8 mouse cellular contexts compared by ENCODE assay signal in the genomic region with DNA sequence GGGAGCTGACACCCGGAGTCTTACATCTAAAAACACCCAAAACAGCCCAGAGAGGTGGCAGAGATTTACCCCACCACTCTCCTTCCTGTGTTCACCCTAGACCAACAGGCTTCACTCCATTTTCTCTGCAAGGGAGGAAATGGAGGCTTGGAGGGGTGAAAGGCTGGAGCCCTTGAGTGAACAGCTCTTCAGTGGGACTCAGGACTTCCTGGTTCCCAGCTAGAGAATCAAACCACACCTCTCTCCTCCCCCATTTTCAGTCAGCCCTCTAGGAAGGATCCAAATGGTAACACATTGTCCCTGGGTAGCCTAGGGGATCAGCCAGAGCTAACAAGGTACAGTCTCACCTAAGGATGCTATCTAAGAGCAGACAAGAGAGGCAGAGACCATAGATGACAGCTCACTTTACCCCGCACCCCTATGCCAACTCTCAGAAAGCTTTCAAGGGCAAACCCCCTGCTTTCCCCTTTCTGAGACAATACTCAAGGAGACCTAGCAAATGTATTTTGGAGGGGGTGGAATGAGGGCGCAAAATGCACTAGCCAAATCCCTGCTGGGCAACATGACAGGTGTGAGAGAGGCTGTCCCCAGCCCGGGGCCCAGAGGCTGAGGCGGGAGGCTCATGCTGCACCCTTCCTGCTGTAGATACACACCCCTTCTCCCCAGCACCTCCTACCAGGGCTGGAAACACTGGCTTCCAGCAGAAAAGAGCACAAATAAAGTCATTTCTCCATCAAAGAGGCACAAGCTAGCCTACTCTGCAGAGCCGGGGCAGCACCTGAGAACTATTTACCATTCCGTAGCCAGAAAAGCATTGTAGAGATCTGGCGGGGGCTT. TPM values are rescaled to one million over a fixed set of nuclear protein-coding genes. Genes with fewer than 3 reads are reported as not detected.
DNase-seq lines count a peak whose midpoint lies in the region; ATAC-seq and TF ChIP-seq lines count a peak whose summit lies in the region.

No protein-coding gene starts in this region.

- H3K4me3 ChIP-seq in kidney, embryonic 14.5 days (ENCODE audit: low read length), result peak overlapping the region; percentile 70
- H3K4me3 ChIP-seq in heart, postnatal 0 days (ENCODE audit: low read depth, low read length), result peak overlapping the region; percentile 99
- peak overlapping the region; percentile 99 for H3K4me3 ChIP-seq in stomach, embryonic 14.5 days (ENCODE audit: low read depth, low read length)

- peaks cover 26% of the 10 kb centered on the region for H3K4me1 ChIP-seq in kidney, embryonic 14.5 days (ENCODE audit: control insufficient read depth, insufficient read depth, low read length)
- peaks cover 34% of the 10 kb centered on the region for H3K4me1 ChIP-seq in heart, postnatal 0 days (ENCODE audit: control insufficient read depth, insufficient read depth)
- peaks cover 31% of the 10 kb centered on the region for H3K4me1 ChIP-seq in stomach, embryonic 14.5 days (ENCODE audit: control insufficient read depth, insufficient read depth, low read length)

- no peaks in the 10 kb centered on the region for H3K9me3 ChIP-seq in kidney, embryonic 14.5 days (ENCODE audit: control insufficient read depth, low read length)
- no peaks in the 10 kb centered on the region for H3K9me3 ChIP-seq in heart, postnatal 0 days (replicated peaks; ENCODE audit: control insufficient read depth, low read length)
- H3K9me3 ChIP-seq in stomach, embryonic 14.5 days (ENCODE audit: control insufficient read depth, low read depth, low read length), result no peaks in the 10 kb centered on the region

- TF ChIP-seq CTCF in heart, postnatal 0 days (IDR thresholded peaks at IDR 0.05; ENCODE audit: low read depth), result no peak

- TF ChIP-seq EP300 in heart, postnatal 0 days (IDR thresholded peaks at IDR 0.05; ENCODE audit: low read depth), result no peak

- peaks cover 27% of the 10 kb centered on the region for H3K36me3 ChIP-seq in kidney, embryonic 14.5 days (ENCODE audit: control insufficient read depth, insufficient read depth, low read length)
- peaks cover 21% of the 10 kb centered on the region for H3K36me3 ChIP-seq in heart, postnatal 0 days (replicated peaks; ENCODE audit: control insufficient read depth, insufficient read depth, low read length)
- peaks cover 26% of the 10 kb centered on the region for H3K36me3 ChIP-seq in stomach, embryonic 14.5 days (ENCODE audit: control insufficient read depth, insufficient read depth, low read length)

- peak overlapping the region; percentile 98 for H3K9ac ChIP-seq in kidney, embryonic 14.5 days (ENCODE audit: low read depth, low read length)
- H3K9ac ChIP-seq in heart, postnatal 0 days (replicated peaks; ENCODE audit: low read depth, low read length), result peak overlapping the region; percentile 100
- peak overlapping the region; percentile 97 for H3K9ac ChIP-seq in stomach, embryonic 14.5 days (replicated peaks; ENCODE audit: low read depth, low read length)

- 0 out of 2 replicates have a peak overlapping the region, but pooled peaks have one; percentile 8 for H3K27ac ChIP-seq in kidney, embryonic 14.5 days (ENCODE audit: low read depth, low read length)
- H3K27ac ChIP-seq in heart, postnatal 0 days (ENCODE audit: low read depth), result peak overlapping the region; percentile 99
- peak overlapping the region; percentile 99; the same call in 1 of the 2 replicates for H3K27ac ChIP-seq in stomach, embryonic 14.5 days (ENCODE audit: low read length)

- no peaks in the 10 kb centered on the region for H3K27me3 ChIP-seq in kidney, embryonic 14.5 days (ENCODE audit: control insufficient read depth, insufficient read depth, low read length)
- H3K27me3 ChIP-seq in heart, postnatal 0 days (ENCODE audit: control insufficient read depth, insufficient read depth, low read length), result no peaks in the 10 kb centered on the region
- no peaks in the 10 kb centered on the region for H3K27me3 ChIP-seq in stomach, embryonic 14.5 days (ENCODE audit: control insufficient read depth, insufficient read depth, low read length)

- 10% methylated on average over 8 of the region's 8 CpGs for WGBS in kidney, embryonic 14.5 days
- WGBS in heart, postnatal 0 days, result 3% methylated on average over 8 of the region's 8 CpGs
- WGBS in stomach, embryonic 14.5 days, result 7% methylated on average over 8 of the region's 8 CpGs

- ATAC-seq in kidney, embryonic 14.5 days (ENCODE audit: low FRiP score, low TSS enrichment), result no peak
- no peak for ATAC-seq in heart, postnatal 0 days (ENCODE audit: insufficient read depth, low read depth)
- ATAC-seq in stomach, embryonic 14.5 days (ENCODE audit: insufficient number of reproducible peaks, insufficient read depth, low FRiP score, low read depth), result no peak

- peak overlapping the region; percentile 92 for H3K4me2 ChIP-seq in kidney, embryonic 14.5 days (replicated peaks; ENCODE audit: low read depth, low read length)
- H3K4me2 ChIP-seq in heart, postnatal 0 days (ENCODE audit: low read depth, low read length), result peak overlapping the region; percentile 98
- peak overlapping the region; percentile 99 for H3K4me2 ChIP-seq in stomach, embryonic 14.5 days (replicated peaks; ENCODE audit: low read depth, low read length)

- DNase-seq in kidney, postnatal 25 days, result no peak
- DNase-seq in T-cell, adult 2 months (ENCODE audit: low spot score), result peak; percentile 49
- DNase-seq in heart, postnatal 0 days (ENCODE audit: low spot score), result peak; percentile 26
- peak; percentile 58 to 74 for DNase-seq in lung, adult 18-20 months
- no peak for DNase-seq in embryo, embryonic 9.5 days (ENCODE audit: extremely low spot score)
- no peak for DNase-seq in retina, postnatal 1 day

RNA-seq across cellular contexts. Expression of gene Kmt2d, which starts 1.4 kb away (rescaled TPM):
- polyA plus RNA-seq in kidney, embryonic 14.5 days (2014; fragmentation: Nextera tagmentation; extraction: Ambion mirVana), result 17.5 and 21.4 TPM in 2 replicates
- 31.6 and 34.4 TPM in 2 replicates for total RNA-seq in heart, postnatal 0 days (2014; rRNA removed; ENCODE audit: low replicate concordance)
- polyA plus RNA-seq in heart, postnatal 0 days (2015; fragmentation: Nextera tagmentation; extraction: Ambion mirVana), result 5.5 and 6.0 TPM in 2 replicates
- 19.5 and 21.4 TPM in 2 replicates for polyA plus RNA-seq in stomach, embryonic 14.5 days (2014; fragmentation: Nextera tagmentation; extraction: Ambion mirVana)

RNA-seq across cellular contexts. Expression of gene Rhebl1, which starts 24.8 kb away (rescaled TPM):
- polyA plus RNA-seq in kidney, embryonic 14.5 days (2014; fragmentation: Nextera tagmentation; extraction: Ambion mirVana), result 14.4 and 22.4 TPM in 2 replicates
- 7.5 and 12.6 TPM in 2 replicates for total RNA-seq in heart, postnatal 0 days (2014; rRNA removed; ENCODE audit: low replicate concordance)
- polyA plus RNA-seq in heart, postnatal 0 days (2015; fragmentation: Nextera tagmentation; extraction: Ambion mirVana), result 4.0 and 4.1 TPM in 2 replicates
- polyA plus RNA-seq in stomach, embryonic 14.5 days (2014; fragmentation: Nextera tagmentation; extraction: Ambion mirVana), result 8.1 and 9.9 TPM in 2 replicates

RNA-seq across cellular contexts. Expression of gene Dhh, which starts 28.8 kb away (rescaled TPM):
- 0.54 and 0.84 TPM in 2 replicates for polyA plus RNA-seq in kidney, embryonic 14.5 days (2014; fragmentation: Nextera tagmentation; extraction: Ambion mirVana)
- 4.4 and 4.8 TPM in 2 replicates for total RNA-seq in heart, postnatal 0 days (2014; rRNA removed; ENCODE audit: low replicate concordance)
- 1.7 TPM in 2 replicates for polyA plus RNA-seq in heart, postnatal 0 days (2015; fragmentation: Nextera tagmentation; extraction: Ambion mirVana)
- polyA plus RNA-seq in stomach, embryonic 14.5 days (2014; fragmentation: Nextera tagmentation; extraction: Ambion mirVana), result 0.65 and 0.77 TPM in 2 replicates

RNA-seq across cellular contexts. Expression of gene Prkag1, which starts 38.2 kb away (rescaled TPM):
- 67.8 and 83.7 TPM in 2 replicates for polyA plus RNA-seq in kidney, embryonic 14.5 days (2014; fragmentation: Nextera tagmentation; extraction: Ambion mirVana)
- 115 and 134 TPM in 2 replicates for total RNA-seq in heart, postnatal 0 days (2014; rRNA removed; ENCODE audit: low replicate concordance)
- 113 and 114 TPM in 2 replicates for polyA plus RNA-seq in heart, postnatal 0 days (2015; fragmentation: Nextera tagmentation; extraction: Ambion mirVana)
- polyA plus RNA-seq in stomach, embryonic 14.5 days (2014; fragmentation: Nextera tagmentation; extraction: Ambion mirVana), result 76.3 and 80.0 TPM in 2 replicates

RNA-seq across cellular contexts. Expression of gene Lmbr1l, which starts 48.5 kb away (rescaled TPM):
- polyA plus RNA-seq in kidney, embryonic 14.5 days (2014; fragmentation: Nextera tagmentation; extraction: Ambion mirVana), result 5.5 and 8.6 TPM in 2 replicates
- 25.5 and 28.2 TPM in 2 replicates for total RNA-seq in heart, postnatal 0 days (2014; rRNA removed; ENCODE audit: low replicate concordance)
- polyA plus RNA-seq in heart, postnatal 0 days (2015; fragmentation: Nextera tagmentation; extraction: Ambion mirVana), result 8.0 and 9.6 TPM in 2 replicates
- polyA plus RNA-seq in stomach, embryonic 14.5 days (2014; fragmentation: Nextera tagmentation; extraction: Ambion mirVana), result 5.1 and 8.8 TPM in 2 replicates

Comparison
In these comparisons a context has a peak if more than half of its experiments do, and no peak if none do; other contexts are left out.
1. H3K27ac ChIP-seq: peak in every context shown above with its lines; median percentile 99 in heart, postnatal 0 days; 99 in stomach, embryonic 14.5 days; 8 in kidney, embryonic 14.5 days.
2. DNase-seq: peak in T-cell, adult 2 months (single experiment), heart, postnatal 0 days (single experiment) and lung, adult 18-20 months (2 of 2); none in kidney, postnatal 25 days (0 of 2), embryo, embryonic 9.5 days (single experiment) and retina, postnatal 1 day (single experiment).
3. Peak in every context shown above with its lines, with median percentiles within 50 percentile points of each other: H3K4me2 ChIP-seq, H3K4me3 ChIP-seq and H3K9ac ChIP-seq.